Mouse (Mus musculus): ENCODE measurements around the gene Zup1.
A peak's percentile ranks its signal among the peaks of the same experiment; 100 is the strongest.
"Not testable (repeated sequence)": the region's sequence is repeated elsewhere in the genome, so short reads cannot be mapped to it uniquely, and the experiment has no call there.

The Zup1 gene

GRCm38 (mm10) chr10:33950803-33951583, at the start of gene Zup1:
Gene Zup1, minus strand, starts transcription at chr10:33951269.
- peak; percentile 82 to 88 for DNase-seq

GRCm38 (mm10) chr10:33998397-33998796, 47.3 kb upstream of the Zup1 start:
- DNase-seq: no peak

DNA sequence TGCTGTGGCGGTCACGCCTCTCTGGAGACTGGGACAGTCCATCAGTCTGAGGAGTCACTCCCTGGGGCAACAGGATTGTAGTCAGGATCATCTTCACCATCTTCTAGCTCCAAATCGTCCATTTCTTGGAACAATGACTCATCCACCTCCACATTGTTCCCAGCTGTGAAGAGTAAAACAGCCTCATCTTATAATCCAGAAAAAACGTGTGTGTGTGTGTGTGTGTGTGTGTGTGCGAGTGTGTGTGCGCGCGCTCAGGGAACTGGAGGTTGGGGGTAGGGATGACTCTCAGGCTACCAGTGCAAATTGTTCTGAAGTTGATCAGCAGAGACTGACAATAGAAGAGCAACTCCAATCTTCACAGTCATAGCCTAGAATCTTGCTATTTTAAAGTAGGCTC, 45.6 kb upstream of the Zup1 start:
- not testable (repeated sequence) for DNase-seq

- DNase-seq: peak; percentile 27 to 43
Measured at GRCm38 (mm10) chr10:33986771-33987170, 35.7 kb upstream of the Zup1 start.

DNA sequence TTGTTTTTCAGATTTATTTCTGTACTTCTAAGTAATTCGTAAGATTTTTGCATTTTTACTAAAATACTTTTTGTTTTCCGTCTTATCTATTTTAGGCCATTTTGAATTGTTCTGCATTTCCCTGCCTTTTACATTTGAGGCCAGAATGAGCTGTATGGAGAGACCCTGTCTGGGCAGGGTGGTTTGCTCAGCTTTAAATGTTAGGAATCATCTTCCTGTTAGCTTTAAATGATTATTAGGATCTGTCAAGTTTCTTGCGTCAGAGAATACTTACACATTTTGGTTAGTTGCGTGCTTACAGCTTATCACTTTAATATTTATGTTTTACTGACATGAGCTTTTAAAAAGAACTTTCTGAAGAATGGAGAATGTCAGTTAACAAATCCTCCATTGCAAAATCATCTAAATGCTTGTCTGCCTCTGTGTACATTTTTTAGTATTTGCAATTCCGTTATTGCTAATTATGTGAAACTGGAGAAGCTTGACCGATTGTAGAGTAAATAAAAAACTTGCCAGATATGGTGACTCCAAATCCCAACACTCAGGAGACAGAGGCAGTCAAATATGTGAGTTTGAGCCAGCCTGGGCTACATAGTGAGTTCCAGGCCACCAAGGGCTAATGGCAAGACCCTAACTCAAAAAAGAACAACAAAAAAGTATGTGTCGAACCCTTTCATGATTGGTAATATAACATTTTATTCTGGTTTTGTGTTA, 23.9 kb upstream of the Zup1 start:
- DNase-seq: no peak

GRCm38 (mm10) chr10:33952509-33952908, 1.4 kb upstream of the Zup1 start:
- no peak for DNase-seq

DNA sequence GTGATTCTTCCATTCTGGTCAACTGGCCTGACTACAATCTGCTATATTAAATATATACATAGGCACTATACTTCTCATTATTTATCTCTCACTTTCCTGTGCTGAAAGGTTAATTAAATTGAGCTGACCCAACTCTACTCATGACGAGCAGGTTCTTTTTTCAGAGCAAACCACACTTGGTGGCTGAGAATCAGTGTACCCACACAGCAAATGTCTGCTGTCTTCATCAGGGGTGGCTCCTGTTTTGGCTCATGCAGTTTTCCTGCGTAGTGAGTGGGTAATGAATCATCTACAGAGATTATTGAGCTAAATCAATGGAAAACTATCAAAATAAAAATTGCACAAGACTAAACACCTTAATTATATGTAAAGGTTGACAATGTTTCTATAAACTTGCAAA, 4.7 kb downstream of the Zup1 start:
- DNase-seq: no peak

GRCm38 (mm10) chr10:33945390-33945789, 5.7 kb downstream of the Zup1 start:
- DNase-seq: no peak

GRCm38 (mm10) chr10:33940702-33941101, 10.4 kb downstream of the Zup1 start:
- DNase-seq: no peak

- no peak for DNase-seq
Measured at GRCm38 (mm10) chr10:33905489-33905888, 45.6 kb downstream of the Zup1 start.

DNA sequence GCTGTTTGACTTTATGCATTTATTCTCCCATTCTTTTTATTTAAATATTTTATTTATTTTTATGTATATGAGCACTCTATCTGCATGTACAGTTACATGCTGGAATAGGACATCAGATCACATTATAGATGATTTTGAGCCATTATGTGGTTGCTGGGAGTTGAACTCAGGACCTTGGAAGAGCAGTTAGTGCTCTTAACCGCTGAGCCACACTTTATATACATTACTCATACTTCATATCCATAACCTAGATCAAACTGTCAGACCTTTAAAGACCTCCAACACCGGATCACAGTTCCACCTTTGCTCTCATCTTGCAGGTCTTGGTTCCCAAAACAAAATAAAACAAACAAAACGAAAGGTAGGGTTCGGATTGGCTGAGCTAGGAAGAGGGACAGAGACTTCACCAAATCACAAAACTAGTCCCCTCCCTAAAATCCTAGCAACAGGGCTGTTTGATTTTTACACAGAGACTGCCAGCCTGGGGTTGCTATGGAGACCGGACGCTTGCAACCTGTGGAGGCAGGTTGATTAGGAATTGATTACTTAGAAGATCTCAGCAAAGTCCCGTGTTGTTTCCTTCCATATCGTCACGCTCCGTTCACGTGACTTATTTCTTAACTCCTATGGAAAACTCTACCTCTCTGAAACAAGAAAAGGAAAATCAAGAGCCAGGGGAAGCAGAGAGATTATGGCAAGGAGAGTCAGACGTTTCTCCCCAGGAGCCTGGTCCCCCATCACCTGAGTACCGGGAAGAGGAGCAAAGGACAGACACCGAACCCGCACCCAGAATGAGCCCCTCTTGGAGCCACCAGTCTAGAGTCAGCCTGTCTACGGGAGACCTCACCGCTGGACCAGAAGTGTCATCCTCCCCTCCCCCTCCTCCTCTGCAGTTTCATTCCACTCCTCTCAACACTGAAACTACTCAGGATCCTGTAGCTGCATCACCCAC, 46.3 kb downstream of the Zup1 start, which contains the start of gene Rsph4a:
Rsph4a (plus strand) TSS at position 582 of the 952 bp plus-strand sequence.
- DNase-seq: no peak

- DNase-seq: not testable (repeated sequence)
Measured at GRCm38 (mm10) chr10:33901520-33901919, 49.5 kb downstream of the Zup1 start.

GRCm38 (mm10) chr10:33882411-33882810, 68.7 kb downstream of the Zup1 start:
- not testable (repeated sequence) for DNase-seq

- no peak for DNase-seq
Measured at GRCm38 (mm10) chr10:33872672-33873398, 78.2 kb downstream of the Zup1 start.

DNA sequence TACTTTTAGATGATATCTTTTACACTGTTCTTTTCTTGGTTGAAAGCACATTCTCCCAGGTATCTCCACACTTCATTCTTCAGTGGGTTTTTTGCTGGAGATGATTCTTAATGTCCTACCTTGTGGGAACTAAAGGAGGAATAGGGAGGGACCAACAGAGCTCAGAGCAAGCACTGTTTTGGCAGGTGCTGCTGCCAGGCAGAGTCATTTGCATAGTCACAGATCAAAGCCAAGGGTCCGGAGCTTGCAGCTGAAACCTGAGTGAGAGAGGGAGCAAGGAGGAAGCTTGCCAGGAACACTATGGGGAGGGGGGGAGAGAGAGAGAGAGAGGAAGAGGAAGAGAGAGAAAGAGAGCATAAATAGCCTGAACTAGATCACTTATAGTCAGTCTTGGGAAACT, 80.6 kb downstream of the Zup1 start:
- DNase-seq: no peak

Measured in thymus, postnatal 36 days (tissue).